Comparison of ENCODE assay signal across 1 mouse cellular context in genomic region chr13:120299991-120300442, GRCm38 (mm10).
TF ChIP-seq lines count a peak whose summit lies in the region.

Gene BC147527, plus strand, starts transcription at chr13:120300392.

TF ChIP-seq in CH12.LX, 34 proteins besides CTCF, POLR2A, EP300 and RAD21 (continued from another document):
- TF ChIP-seq KAT2A (IDR thresholded peaks at IDR 0.05; ENCODE audit: insufficient replicate concordance, low read length) (no peak), TCF12 (IDR thresholded peaks at IDR 0.05; ENCODE audit: low read depth, low read length) (0 out of 2 replicates have a peak, but pooled peaks have one; percentile 53), RCOR1 (conservative IDR thresholded peaks at IDR 0.05; ENCODE audit: low read depth, low read length) (no peak), MYC (IDR thresholded peaks at IDR 0.05; ENCODE audit: low read depth, low read length) (peak; percentile 57; the same call in 1 of the 2 replicates), USF1 (IDR thresholded peaks at IDR 0.05; ENCODE audit: low read depth, low read length) (no peak), HCFC1 (IDR thresholded peaks at IDR 0.05; ENCODE audit: low read depth, low read length) (no peak), ELF1 (IDR thresholded peaks at IDR 0.05; ENCODE audit: low read depth, low read length) (peak; percentile 33; the same call in 1 of the 2 replicates), IRF4 (IDR thresholded peaks at IDR 0.05; ENCODE audit: low read depth, low read length) (no peak), MAX (IDR thresholded peaks at IDR 0.05; ENCODE audit: low read length) (no peak), MAFK (IDR thresholded peaks at IDR 0.05; ENCODE audit: insufficient replicate concordance, low read length) (0 out of 2 replicates have a peak, but pooled peaks have one; percentile 19), TBP (conservative IDR thresholded peaks at IDR 0.05; ENCODE audit: low read depth, low read length) (0 out of 2 replicates have a peak, but pooled peaks have one; percentile 42), ZC3H11A (IDR thresholded peaks at IDR 0.05; ENCODE audit: low read depth, low read length) (no peak), UBTF (IDR thresholded peaks at IDR 0.05; ENCODE audit: low read depth, low read length) (no peak), MXI1 (IDR thresholded peaks at IDR 0.05; ENCODE audit: low read depth, low read length) (no peak), CHD1 (IDR thresholded peaks at IDR 0.05; ENCODE audit: low read depth, low read length) (no peak), SIN3A (IDR thresholded peaks at IDR 0.05; ENCODE audit: low read length) (peak; percentile 40; the same call in 1 of the 2 replicates), NELFE (IDR thresholded peaks at IDR 0.05; ENCODE audit: low read depth, low read length) (no peak)
TF ChIP-seq in CH12.LX: peak in this region for 12.
